Mouse (Mus musculus): ENCODE measurements around the gene Ceacam14. TPM values are rescaled to one million over a fixed set of nuclear protein-coding genes. Genes with fewer than 3 reads are reported as not detected.

Ceacam14 gene
- not detected in 2 replicates for polyA plus RNA-seq (2012; rRNA removed)

DNA sequence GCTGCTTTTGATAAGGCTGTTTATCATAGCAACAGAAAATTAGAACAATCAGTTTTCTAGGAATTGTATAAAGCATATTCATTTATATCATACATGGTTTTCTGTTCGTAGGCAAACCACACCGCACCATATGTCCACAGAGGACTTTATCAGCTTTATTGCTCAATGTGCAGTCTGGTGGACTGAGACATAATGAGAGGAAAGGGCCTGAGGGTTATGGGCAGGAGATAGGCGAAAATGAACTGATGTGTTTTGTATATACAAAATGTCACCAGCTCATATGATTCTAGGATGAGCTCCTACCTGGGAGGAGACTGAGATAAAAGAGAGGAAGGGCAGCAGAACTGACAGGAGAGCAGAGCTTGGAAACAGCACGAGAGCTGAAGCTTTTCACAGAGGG is at the start of gene Ceacam14:
Gene Ceacam14, plus strand, starts transcription at position 301 of the 400 bp plus-strand sequence.

Other genes starting within 250 kb of the Ceacam14 start
- not detected in 2 replicates for gene Ceacam5, start 99.4 kb upstream of the Ceacam14 start, polyA plus RNA-seq (2012; rRNA removed)
- not detected in 2 replicates for gene Gm5155, start 59.1 kb downstream of the Ceacam14 start, polyA plus RNA-seq (2012; rRNA removed)
- 0.05 TPM in 1 of 2 replicates, not detected in the other for gene Ceacam11, start 159.5 kb downstream of the Ceacam14 start, polyA plus RNA-seq (2012; rRNA removed)
- not detected in 2 replicates for gene Ceacam13, start 197.3 kb downstream of the Ceacam14 start, polyA plus RNA-seq (2012; rRNA removed)

Measured in central nervous system, embryonic 14 days (tissue).